Mouse (Mus musculus): ENCODE data around the gene Gale. TPM values are rescaled to one million over a fixed set of nuclear protein-coding genes. Genes with fewer than 3 reads are reported as not detected.

Gale gene
- polyA plus RNA-seq, 1 experiment, result 51.3 TPM

DNA sequence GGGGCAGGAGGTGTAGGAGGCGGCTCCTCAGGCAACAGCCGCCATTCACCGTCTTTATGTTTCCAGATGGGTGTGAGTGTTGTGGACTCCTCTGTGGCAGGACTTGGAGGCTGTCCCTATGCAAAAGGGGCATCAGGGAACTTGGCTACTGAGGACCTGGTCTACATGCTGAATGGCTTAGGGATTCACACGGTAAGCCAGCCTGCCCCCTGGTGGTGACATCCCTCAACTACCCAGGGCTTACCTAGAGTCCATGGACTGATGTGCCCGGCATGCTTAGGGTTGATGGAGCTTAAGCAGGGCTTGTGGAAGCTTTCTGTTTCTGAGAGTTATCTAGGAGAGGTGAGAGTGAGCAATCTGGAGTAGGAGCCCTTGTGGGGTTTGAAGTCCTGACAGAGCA is 2.8 kb upstream of the Gale start:
- no peak overlapping the region for H3K4me2 ChIP-seq (ENCODE audit: low read depth)
- TF ChIP-seq MYOG (IDR thresholded peaks at IDR 0.05; ENCODE audit: control insufficient read depth in 1 of 3, insufficient read depth in 1 of 3, insufficient read length in 2 of 3, low read depth in 2 of 3) (no peak), POLR2AphosphoS2 (IDR thresholded peaks at IDR 0.05; ENCODE audit: insufficient read length, low read depth) (peak; percentile 62)
- no peaks in the 10 kb centered on the region for H3K27me3 ChIP-seq (ENCODE audit: control insufficient read depth, insufficient read depth, insufficient read length)
- H3K36me3 ChIP-seq (ENCODE audit: control insufficient read depth, insufficient read depth), result peaks cover 5% of the 10 kb centered on the region
- H3K79me2 ChIP-seq (ENCODE audit: control insufficient read depth, insufficient read depth), result no peaks in the 10 kb centered on the region
- H3K4me3 ChIP-seq, result no peak overlapping the region
- no peak overlapping the region for H3ac ChIP-seq (ENCODE audit: control insufficient read depth, insufficient read length)

DNA sequence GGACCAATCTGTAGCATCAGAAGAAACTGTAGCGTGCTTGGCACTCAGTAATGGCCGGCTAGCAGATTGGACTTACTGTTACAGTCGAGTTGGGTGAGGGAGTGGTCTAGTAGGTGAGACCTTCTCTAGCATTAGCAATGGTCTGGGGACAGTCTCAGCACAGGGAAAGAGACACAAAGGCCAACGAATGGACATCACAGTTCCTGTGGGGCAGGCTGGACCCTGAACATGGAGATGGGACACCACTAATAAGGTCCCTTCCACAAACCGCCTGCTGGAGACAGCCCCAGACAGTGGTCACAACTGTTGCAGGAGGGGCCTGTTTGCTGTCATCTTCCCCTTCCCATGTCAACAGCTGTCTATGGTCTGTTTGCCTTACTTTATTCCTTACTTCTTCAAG is 1.8 kb upstream of the Gale start:
- Histone ChIP-seq H3K79me2 (ENCODE audit: control insufficient read depth, insufficient read depth) (no peaks in the 10 kb centered on the region), H3K36me3 (ENCODE audit: control insufficient read depth, insufficient read depth) (peaks cover 5% of the 10 kb centered on the region)
- no peak for TF ChIP-seq USF1 (IDR thresholded peaks at IDR 0.05; ENCODE audit: low read depth)
- TF ChIP-seq POLR2AphosphoS2 (IDR thresholded peaks at IDR 0.05; ENCODE audit: insufficient read length, low read depth), result peak; percentile 55
- no peak for TF ChIP-seq CEBPB (IDR thresholded peaks at IDR 0.05; ENCODE audit: insufficient read depth, poor library complexity, severe bottlenecking)

DNA sequence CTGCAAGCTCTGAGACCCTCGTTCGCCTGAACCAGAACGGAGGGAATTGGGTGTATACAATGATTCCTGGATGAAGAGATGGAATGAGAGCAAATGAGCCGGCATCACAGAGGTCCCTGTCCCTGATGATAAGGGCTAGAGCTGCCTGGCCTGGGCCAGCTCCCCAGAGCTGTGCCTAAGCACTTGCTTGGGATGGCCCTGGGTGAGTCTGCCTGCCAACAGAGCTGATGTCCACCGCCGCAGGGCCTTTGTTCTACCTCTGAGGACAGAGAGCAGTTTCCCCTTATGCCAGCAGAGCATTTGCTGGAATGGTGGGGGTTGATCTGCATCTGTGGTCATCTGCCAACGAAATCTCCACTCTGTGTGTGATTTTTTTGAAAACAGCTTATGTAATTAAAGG is 1.3 kb upstream of the Gale start:
- Histone ChIP-seq H3K27me3 (ENCODE audit: control insufficient read depth, insufficient read depth, insufficient read length) (no peaks in the 10 kb centered on the region), H3K36me3 (ENCODE audit: control insufficient read depth, insufficient read depth) (peaks cover 5% of the 10 kb centered on the region), H3K79me2 (ENCODE audit: control insufficient read depth, insufficient read depth) (no peaks in the 10 kb centered on the region), H3K4me3 (peak overlapping the region; percentile 97), H3K4me2 (ENCODE audit: low read depth) (peak overlapping the region; percentile 99), H3ac (ENCODE audit: control insufficient read depth, insufficient read length) (no peak overlapping the region)
- TF ChIP-seq TCF12 (IDR thresholded peaks at IDR 0.05; ENCODE audit: insufficient read depth, poor library complexity, severe bottlenecking) (no peak), POLR2AphosphoS2 (IDR thresholded peaks at IDR 0.05; ENCODE audit: insufficient read length, low read depth) (peak; percentile 30)

More for the DNA sequence above, 1.8 kb upstream of the Gale start:
- Histone ChIP-seq H3K27me3 (ENCODE audit: control insufficient read depth, insufficient read depth, insufficient read length) (no peaks in the 10 kb centered on the region), H3K4me2 (ENCODE audit: low read depth) (no peak overlapping the region), H3K4me3 (no peak overlapping the region), H3ac (ENCODE audit: control insufficient read depth, insufficient read length) (no peak overlapping the region)

DNA sequence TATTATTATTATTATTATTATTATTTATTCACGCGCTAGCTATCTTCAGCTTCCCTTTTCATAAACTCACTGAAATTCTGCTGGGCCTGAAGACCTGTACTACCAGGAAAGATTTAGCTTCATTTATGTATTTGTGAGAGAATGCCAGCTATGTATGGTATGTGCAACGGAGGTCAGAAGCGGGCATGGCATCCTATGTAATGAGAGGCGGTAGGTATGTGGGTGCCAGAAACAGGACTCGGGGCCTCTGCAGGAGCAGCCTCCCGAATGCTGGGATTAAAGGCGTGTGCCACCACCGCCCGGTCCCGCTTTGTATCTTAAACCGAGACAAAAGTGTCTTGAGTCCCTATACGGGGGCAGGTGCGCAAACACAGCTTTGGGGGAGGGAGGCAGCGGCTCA is 581 bp upstream of the Gale start:
- peak overlapping the region; percentile 97 for H3K4me3 ChIP-seq
- H3K4me2 ChIP-seq (ENCODE audit: low read depth), result peak overlapping the region; percentile 99
- no peaks in the 10 kb centered on the region for H3K27me3 ChIP-seq (ENCODE audit: control insufficient read depth, insufficient read depth, insufficient read length)
- TF ChIP-seq MAX (IDR thresholded peaks at IDR 0.05; ENCODE audit: low read depth) (no peak), POLR2AphosphoS2 (IDR thresholded peaks at IDR 0.05; ENCODE audit: insufficient read length, low read depth) (no peak), TCF3 (IDR thresholded peaks at IDR 0.05; ENCODE audit: insufficient read length, low read depth) (no peak), POLR2A (IDR thresholded peaks at IDR 0.05; ENCODE audit: insufficient read length, low read depth) (no peak), MYOG (IDR thresholded peaks at IDR 0.05; ENCODE audit: control insufficient read depth in 1 of 3, insufficient read depth in 1 of 3, insufficient read length in 2 of 3, low read depth in 2 of 3) (no peak), SRF (IDR thresholded peaks at IDR 0.05; ENCODE audit: control insufficient read depth, insufficient read length, low read depth) (no peak), MYOD1 (IDR thresholded peaks at IDR 0.05; ENCODE audit: control insufficient read depth in 1 of 3, insufficient read length in 2 of 3, low read depth in 2 of 3) (no peak), REST (IDR thresholded peaks at IDR 0.05; ENCODE audit: insufficient read depth, insufficient read length) (no peak)
- H3K36me3 ChIP-seq (ENCODE audit: control insufficient read depth, insufficient read depth), result peaks cover 5% of the 10 kb centered on the region
- H3ac ChIP-seq (ENCODE audit: control insufficient read depth, insufficient read length), result peak overlapping the region; percentile 68
- no peaks in the 10 kb centered on the region for H3K79me2 ChIP-seq (ENCODE audit: control insufficient read depth, insufficient read depth)

DNA sequence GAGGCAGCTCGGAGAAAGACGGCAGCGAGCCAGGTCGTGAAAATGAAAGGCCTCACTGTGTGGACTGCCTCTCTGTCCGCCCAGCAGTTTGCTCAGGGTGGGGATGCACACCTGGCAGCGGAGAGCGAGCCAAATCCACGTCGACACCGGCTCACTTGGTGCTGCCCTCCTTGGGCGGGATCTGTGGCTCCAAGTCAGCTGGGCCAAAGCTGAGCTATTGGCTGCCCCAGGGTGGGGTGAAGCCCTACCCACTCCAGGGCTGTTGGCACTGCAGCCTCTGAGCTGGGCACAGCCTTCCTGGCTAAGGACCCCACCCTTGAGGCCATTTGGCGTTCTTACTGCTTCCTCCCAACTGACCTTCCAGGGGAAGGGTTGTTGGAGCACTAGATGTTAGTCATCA is 899 bp downstream of the Gale start:
- Histone ChIP-seq H3K27me3 (ENCODE audit: control insufficient read depth, insufficient read depth, insufficient read length) (no peaks in the 10 kb centered on the region), H3K36me3 (ENCODE audit: control insufficient read depth, insufficient read depth) (peaks cover 5% of the 10 kb centered on the region)
- TF ChIP-seq SRF (IDR thresholded peaks at IDR 0.05; ENCODE audit: control insufficient read depth, insufficient read length, low read depth), result peak; percentile 53
- peak in 2 of 3 experiments; percentile 67 to 73 for TF ChIP-seq MYOG (IDR thresholded peaks at IDR 0.05; ENCODE audit: control insufficient read depth in 1 of 3, insufficient read depth in 1 of 3, insufficient read length in 2 of 3, low read depth in 2 of 3)
- TF ChIP-seq POLR2A (IDR thresholded peaks at IDR 0.05; ENCODE audit: insufficient read length, low read depth), result peak; percentile 96
- TF ChIP-seq POLR2AphosphoS2 (IDR thresholded peaks at IDR 0.05; ENCODE audit: insufficient read length, low read depth), result peak; percentile 98
- no peak for TF ChIP-seq MAX (IDR thresholded peaks at IDR 0.05; ENCODE audit: low read depth)
- TF ChIP-seq TCF3 (IDR thresholded peaks at IDR 0.05; ENCODE audit: insufficient read length, low read depth), result no peak
- TF ChIP-seq MYOD1 (IDR thresholded peaks at IDR 0.05; ENCODE audit: control insufficient read depth in 1 of 3, insufficient read length in 2 of 3, low read depth in 2 of 3), result peak in 2 of 3 experiments; percentile 71 to 90

DNA sequence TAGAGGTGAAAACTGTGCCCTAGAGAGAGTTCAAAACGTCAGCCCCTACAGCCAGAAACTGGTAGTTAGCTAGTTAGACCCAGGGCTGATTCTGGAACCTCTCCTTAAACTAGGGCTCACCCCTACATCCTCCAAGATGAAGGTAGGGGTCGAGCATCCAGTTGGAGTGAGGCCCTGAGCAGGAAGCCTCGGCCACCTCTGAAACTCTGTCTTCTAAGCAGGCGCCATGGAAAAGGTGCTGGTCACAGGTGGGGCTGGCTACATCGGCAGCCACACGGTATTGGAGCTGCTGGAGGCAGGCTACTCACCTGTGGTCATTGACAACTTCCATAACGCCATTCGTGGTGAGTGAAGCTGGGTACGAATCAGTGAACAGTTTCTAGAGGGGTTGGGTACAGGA is 1.6 kb downstream of the Gale start:
- Histone ChIP-seq H3K4me2 (ENCODE audit: low read depth) (peak overlapping the region; percentile 95), H3K27me3 (ENCODE audit: control insufficient read depth, insufficient read depth, insufficient read length) (no peaks in the 10 kb centered on the region), H3K36me3 (ENCODE audit: control insufficient read depth, insufficient read depth) (peaks cover 2% of the 10 kb centered on the region), H3ac (ENCODE audit: control insufficient read depth, insufficient read length) (no peak overlapping the region), H3K79me2 (ENCODE audit: control insufficient read depth, insufficient read depth) (no peaks in the 10 kb centered on the region), H3K4me3 (peak overlapping the region; percentile 97)
- no peak for TF ChIP-seq TCF12 (IDR thresholded peaks at IDR 0.05; ENCODE audit: insufficient read depth, poor library complexity, severe bottlenecking)
- TF ChIP-seq SRF (IDR thresholded peaks at IDR 0.05; ENCODE audit: control insufficient read depth, insufficient read length, low read depth), result no peak
- no peak for TF ChIP-seq REST (IDR thresholded peaks at IDR 0.05; ENCODE audit: insufficient read depth, insufficient read length)

More for the DNA sequence above, 899 bp downstream of the Gale start:
- peak overlapping the region; percentile 97 for H3K4me3 ChIP-seq
- H3ac ChIP-seq (ENCODE audit: control insufficient read depth, insufficient read length), result peak overlapping the region; percentile 68
- peak overlapping the region; percentile 95 for H3K4me2 ChIP-seq (ENCODE audit: low read depth)
- H3K79me2 ChIP-seq (ENCODE audit: control insufficient read depth, insufficient read depth), result no peaks in the 10 kb centered on the region

All from myocyte (in vitro differentiated cells).